Mouse (Mus musculus): ENCODE measurements at regions not wholly inside any gene's neighbourhood (a gene's known extent, or its start where the extent isn't known, plus 50 kb on each side); places are given as distances from the start of the nearest gene placed in this dataset.

GRCm38 (mm10) chr14:11417857-11418256, 61.3 kb upstream of the Gm3839 start:
- no peak for DNase-seq

- DNase-seq = peak; percentile 13
These were observed 65.8 kb upstream of the Gm3839 start for GRCm38 (mm10) chr14:11422306-11422705.

- no peak for DNase-seq
These were observed 72.0 kb upstream of the Gm3839 start for GRCm38 (mm10) chr14:11428256-11429240.

DNA sequence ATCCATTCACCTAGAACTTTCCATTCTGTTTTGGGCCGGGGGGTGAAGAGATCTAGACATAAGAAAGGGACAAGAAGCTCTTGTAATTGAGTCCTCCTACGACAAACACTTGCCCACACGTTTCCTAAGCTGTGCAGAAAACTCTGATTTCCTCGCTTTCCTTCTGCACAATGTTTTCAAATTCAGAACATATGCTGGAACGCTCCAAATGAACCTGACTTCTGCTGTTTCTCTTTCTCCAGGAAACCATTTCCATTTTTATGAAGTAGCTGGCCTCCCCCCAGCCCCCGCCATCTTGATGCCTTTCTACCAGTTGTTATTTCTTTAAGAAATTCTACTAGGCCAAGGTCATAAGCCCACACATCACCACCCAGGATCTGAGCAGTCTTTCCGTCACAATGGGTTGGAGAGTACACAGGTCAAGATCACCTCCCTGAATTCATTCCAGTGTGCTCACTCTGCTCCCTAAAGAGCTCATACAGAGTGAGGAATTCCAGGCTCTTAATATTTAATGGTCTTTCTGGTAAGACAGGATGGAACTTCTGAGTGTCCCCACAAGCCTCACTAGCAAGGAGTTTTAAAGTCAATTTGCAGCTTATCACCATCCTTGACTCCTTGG, 78.7 kb upstream of the Gm3839 start:
- DNase-seq = no peak

DNA sequence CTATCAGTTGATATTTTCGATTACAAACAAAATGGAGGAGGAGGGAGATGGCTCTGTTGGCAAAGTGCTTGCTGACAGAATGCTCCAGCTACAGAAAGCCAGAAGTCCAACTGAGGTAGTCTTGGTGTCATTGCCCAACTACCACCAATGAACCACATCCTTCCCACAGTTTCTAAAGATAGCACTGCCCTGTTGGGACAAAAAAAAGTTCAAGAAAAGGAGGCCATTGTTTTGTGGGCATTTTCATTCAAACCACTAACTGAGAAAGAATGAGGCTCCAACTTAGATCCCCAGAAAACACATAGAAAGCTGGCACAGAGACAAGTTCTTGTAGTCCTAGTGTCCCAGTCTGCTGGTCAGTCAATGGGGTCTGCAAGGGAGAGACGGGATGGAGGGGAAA, 82.1 kb upstream of the Gm3839 start:
- DNase-seq = no peak

- DNase-seq = no peak
These were observed 83.7 kb upstream of the Gm3839 start for GRCm38 (mm10) chr14:11440176-11440575.

GRCm38 (mm10) chr14:11449958-11450357, 93.4 kb upstream of the Gm3839 start:
- no peak for DNase-seq

GRCm38 (mm10) chr14:11477731-11478130, 75.6 kb upstream of the Ptprg start:
- DNase-seq = no peak

GRCm38 (mm10) chr14:11482151-11482550, 71.2 kb upstream of the Ptprg start:
- no peak for DNase-seq

- DNase-seq = no peak
These were observed 67.0 kb upstream of the Ptprg start for GRCm38 (mm10) chr14:11486287-11486686.

DNA sequence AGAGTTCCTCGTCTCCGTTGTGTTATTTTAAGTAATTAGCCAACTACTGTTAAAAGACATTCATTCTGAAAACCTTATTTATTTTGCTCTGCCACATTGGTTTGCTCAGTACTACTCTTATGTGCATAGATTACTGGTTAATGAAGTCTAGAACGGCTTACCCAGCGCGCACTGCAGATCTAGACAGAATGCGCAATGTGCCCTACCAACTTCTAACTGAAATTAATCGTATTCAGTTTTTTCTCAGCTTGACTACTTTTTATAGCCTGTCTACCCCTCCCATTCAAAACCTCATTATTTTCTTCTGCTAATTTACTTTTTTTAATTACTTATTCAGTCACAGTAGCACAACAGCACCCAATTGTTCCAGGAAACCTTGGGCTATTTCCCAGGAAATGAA, 51.6 kb upstream of the Ptprg start:
- no peak for DNase-seq

- DNase-seq = no peak
These were observed 50.2 kb upstream of the Ptprg start for GRCm38 (mm10) chr14:11503156-11503555.

Measured in adrenal gland, postnatal 14 days (tissue).